Mouse (Mus musculus) C2C12 (cell line): Measurements from ENCODE around the gene Cdca4.

Experiments used
- CTCF ChIP-seq: IDR thresholded peaks from one replicate; pipeline ENCODE4 v1.5.1; 2011; ENCODE audit not compliant: control insufficient read depth, insufficient read depth, insufficient read length
- MYOD1 ChIP-seq: IDR thresholded peaks from one replicate; pipeline ENCODE4 v1.6.1; 2011; ENCODE audit warnings: low read depth; ENCODE audit not compliant: control insufficient read depth, insufficient read length

DNA sequence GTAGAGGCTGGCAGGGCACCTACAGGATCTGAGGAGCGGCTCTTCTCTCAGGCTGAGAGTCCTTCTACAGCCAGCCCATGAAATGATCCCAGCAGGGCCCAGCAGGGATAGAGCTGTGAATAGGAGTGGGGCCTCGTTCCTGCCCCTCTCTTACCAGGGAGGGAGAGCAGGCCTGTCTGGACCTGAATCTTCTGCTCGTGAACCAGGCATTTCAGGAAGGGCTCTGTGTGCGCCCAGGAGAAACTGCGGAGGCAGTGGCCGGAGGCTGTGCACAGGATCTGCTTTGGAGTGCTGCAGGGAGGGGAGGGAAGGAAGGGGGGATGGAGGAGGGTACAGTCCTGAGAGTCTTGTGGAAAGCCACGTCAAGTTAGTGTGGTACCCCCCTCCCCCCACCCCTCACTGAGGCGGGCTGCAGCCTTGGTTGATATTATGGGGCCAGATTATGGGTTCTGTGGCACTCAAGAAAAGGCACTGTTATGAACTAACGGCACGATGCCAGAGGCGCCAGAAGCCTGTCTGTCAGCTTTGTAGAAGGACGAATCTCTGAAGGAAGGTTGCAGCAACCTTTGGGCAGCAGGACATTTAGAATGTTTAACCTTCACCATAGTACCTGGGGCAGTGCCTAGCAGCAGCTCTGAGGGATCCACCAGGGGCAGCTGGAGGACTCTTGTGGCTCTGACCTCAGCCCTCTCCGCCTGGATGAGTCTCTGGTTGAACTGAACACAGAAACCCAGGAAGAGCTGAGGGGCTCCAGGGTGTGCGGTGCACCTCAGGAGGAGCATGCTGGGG, 14.3 kb downstream of the Cdca4 start:
- TF ChIP-seq CTCF (no peak), MYOD1 (no peak)
